ENCODE assay signal across 11 mouse cellular contexts in the genomic region with DNA sequence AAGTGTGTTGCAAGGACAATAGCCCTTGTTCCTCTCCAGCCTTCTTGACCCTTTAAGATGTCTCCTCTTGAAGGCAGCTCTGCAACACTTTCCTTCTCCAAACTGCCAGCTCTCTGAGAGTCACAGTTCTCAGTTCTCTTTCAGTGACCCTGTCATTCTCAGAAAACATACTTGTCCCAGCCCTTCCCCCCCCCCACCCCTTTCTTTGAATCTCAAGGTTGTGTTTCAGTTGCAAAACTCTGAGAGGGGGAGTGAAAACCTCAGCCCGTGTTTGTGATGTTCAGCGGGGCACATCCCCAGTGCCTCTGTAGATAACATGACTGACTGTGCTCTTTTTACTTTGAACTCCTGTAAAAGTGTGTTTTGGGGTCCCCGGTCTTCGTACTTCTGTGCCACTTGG. TPM values are rescaled to one million over a fixed set of nuclear protein-coding genes. Genes with fewer than 3 reads are reported as not detected.
DNase-seq lines count a peak whose midpoint lies in the region; ATAC-seq lines count a peak whose summit lies in the region.
"Had no signal": no experiment of that assay in that cellular context is flagged by ENCODE, and none has a peak within 500 bp of the region (broad histone marks: within the 10 kb centered on the region; RNA-seq: fewer than 3 reads in every experiment).

No protein-coding gene starts in this region.

- no peaks in the 10 kb centered on the region for H3K4me1 ChIP-seq in intestine, embryonic 16.5 days (ENCODE audit: control insufficient read depth, insufficient read depth, low read length)
- peaks cover 6% of the 10 kb centered on the region; the same call in 1 of the 2 replicates for H3K4me1 ChIP-seq in intestine, embryonic 15.5 days (replicated peaks)
- peaks cover 13% of the 10 kb centered on the region for H3K4me1 ChIP-seq in embryonic facial prominence, embryonic 10.5 days

- no peak for ATAC-seq in intestine, embryonic 16.5 days
- ATAC-seq in intestine, embryonic 15.5 days: no peak
- ATAC-seq in CD4-positive, CD25-positive, alpha-beta regulatory T cell, adult 4 months: peak; percentile 59
- peak; percentile 50 for ATAC-seq in megakaryocyte progenitor cell, adult 5-6 weeks (replicated peaks; ENCODE audit: poor library complexity)
- ATAC-seq: Patski had no signal

- no peaks in the 10 kb centered on the region for H3K9me3 ChIP-seq in intestine, embryonic 16.5 days (ENCODE audit: control insufficient read depth, low read length)
- no peaks in the 10 kb centered on the region for H3K9me3 ChIP-seq in intestine, embryonic 15.5 days
- H3K9me3 ChIP-seq in embryonic facial prominence, embryonic 10.5 days: no peaks in the 10 kb centered on the region

- intact Hi-C loops in left cerebral cortex, postnatal 10 days (cut with DNase I): no loop called here

- no peaks in the 10 kb centered on the region for H3K36me3 ChIP-seq in intestine, embryonic 16.5 days (ENCODE audit: control insufficient read depth, insufficient read depth, low read length)
- H3K36me3 ChIP-seq in intestine, embryonic 15.5 days: no peaks in the 10 kb centered on the region
- H3K36me3 ChIP-seq in embryonic facial prominence, embryonic 10.5 days (replicated peaks): no peaks in the 10 kb centered on the region

- 63% methylated on average over 4 of the region's 4 CpGs for WGBS in intestine, embryonic 16.5 days
- WGBS in intestine, embryonic 15.5 days: 64% methylated on average over 4 of the region's 4 CpGs
- WGBS in embryonic facial prominence, embryonic 10.5 days: 66% methylated on average over 4 of the region's 4 CpGs

- no peak overlapping the region for H3K27ac ChIP-seq in intestine, embryonic 16.5 days (ENCODE audit: low read length)
- no peak overlapping the region for H3K27ac ChIP-seq in intestine, embryonic 15.5 days
- no peak overlapping the region for H3K27ac ChIP-seq in embryonic facial prominence, embryonic 10.5 days (replicated peaks)
- H3K27ac ChIP-seq: layer of hippocampus, adult 2 months had no signal

- DNase-seq in embryonic facial prominence, embryonic 10.5 days (ENCODE audit: low spot score): no peak
- no peak for DNase-seq in urinary bladder, adult 18-20 months (ENCODE audit: low spot score in 2 of 2)
- DNase-seq in gastrocnemius, postnatal 25 days: no peak
- DNase-seq in left cerebral cortex, postnatal 10 days (ENCODE audit: extremely low spot score in 1 of 2, low spot score in 2 of 2): no peak

- 0 out of 2 replicates have a peak overlapping the region, but pooled peaks have one; percentile 39 for H3K4me3 ChIP-seq in intestine, embryonic 16.5 days (ENCODE audit: low read length)
- no peak overlapping the region for H3K4me3 ChIP-seq in intestine, embryonic 15.5 days (replicated peaks)
- peak overlapping the region; percentile 51; the same call in 1 of the 2 replicates for H3K4me3 ChIP-seq in embryonic facial prominence, embryonic 10.5 days
- H3K4me3 ChIP-seq: erythroblast, embryonic 14.5 days had no signal

- peaks cover 24% of the 10 kb centered on the region for H3K27me3 ChIP-seq in intestine, embryonic 16.5 days (replicated peaks; ENCODE audit: control insufficient read depth, insufficient read depth, low read length)
- peaks cover 20% of the 10 kb centered on the region for H3K27me3 ChIP-seq in intestine, embryonic 15.5 days (replicated peaks)
- peaks cover 74% of the 10 kb centered on the region for H3K27me3 ChIP-seq in embryonic facial prominence, embryonic 10.5 days (replicated peaks; ENCODE audit: low read depth, poor library complexity, severe bottlenecking)

- H3K4me2 ChIP-seq in intestine, embryonic 16.5 days (ENCODE audit: low read depth, low read length): no peak overlapping the region
- H3K4me2 ChIP-seq in intestine, embryonic 15.5 days (replicated peaks): no peak overlapping the region

- H3K9ac ChIP-seq in intestine, embryonic 16.5 days (ENCODE audit: low read depth, low read length): no peak overlapping the region
- no peak overlapping the region for H3K9ac ChIP-seq in intestine, embryonic 15.5 days

RNA-seq across cellular contexts. Expression of a gene that starts 0.9 kb away (rescaled TPM):
- 1.1 and 1.2 TPM in 2 replicates for polyA plus RNA-seq in intestine, embryonic 16.5 days (2015; fragmentation: Nextera tagmentation; extraction: Ambion mirVana)
- polyA plus RNA-seq in intestine, embryonic 15.5 days (2015; fragmentation: Nextera tagmentation; extraction: Ambion mirVana): 1.4 TPM in 2 replicates
- 10 to 100 TPM; 38.8 to 66.0 TPM for polyA plus RNA-seq in CD4-positive, CD25-positive, alpha-beta regulatory T cell, adult 4 months (2017; shearing (Covaris generic))
- 0.55 and 0.59 TPM in 2 replicates for polyA plus RNA-seq in embryonic facial prominence, embryonic 10.5 days (2016; fragmentation: Nextera tagmentation; extraction: Ambion mirVana)
- total RNA-seq in megakaryocyte progenitor cell, adult 5-6 weeks (2015): 2.9 and 3.9 TPM in 2 replicates
- 8.1 and 9.2 TPM in 2 replicates for total RNA-seq in megakaryocyte progenitor cell, adult 5-6 weeks (2017)
- under 1 TPM; 0.56 to 0.74 TPM for total RNA-seq in gastrocnemius, postnatal 25 days (2021)
- total RNA-seq in left cerebral cortex, postnatal 10 days (2021): 1 to 10 TPM; 2.2 to 2.4 TPM
- polyA plus RNA-seq: Patski had no signal

RNA-seq across cellular contexts. Expression of a gene that starts 50.8 kb away (rescaled TPM):
- polyA plus RNA-seq in intestine, embryonic 16.5 days (2015; fragmentation: Nextera tagmentation; extraction: Ambion mirVana): 0.21 and 0.51 TPM in 2 replicates
- 0.36 and 0.40 TPM in 2 replicates for polyA plus RNA-seq in intestine, embryonic 15.5 days (2015; fragmentation: Nextera tagmentation; extraction: Ambion mirVana)
- 1 to 10 TPM; 5.2 to 7.1 TPM for polyA plus RNA-seq in CD4-positive, CD25-positive, alpha-beta regulatory T cell, adult 4 months (2017; shearing (Covaris generic))
- polyA plus RNA-seq in embryonic facial prominence, embryonic 10.5 days (2016; fragmentation: Nextera tagmentation; extraction: Ambion mirVana): 0.99 and 1.0 TPM in 2 replicates
- not detected in 2 replicates for total RNA-seq in megakaryocyte progenitor cell, adult 5-6 weeks (2015)
- total RNA-seq in megakaryocyte progenitor cell, adult 5-6 weeks (2017): not detected in 2 replicates
- under 1 TPM; 0.26 to 0.56 TPM for total RNA-seq in gastrocnemius, postnatal 25 days (2021)
- not detected for total RNA-seq in left cerebral cortex, postnatal 10 days (2021)
- total RNA-seq: layer of hippocampus, adult 2 months had no signal
- polyA plus RNA-seq: erythroblast, embryonic 14.5 days; Patski had no signal

Comparison
In these comparisons a context has a peak if more than half of its experiments do, and no peak if none do; other contexts are left out.
1. ATAC-seq: peak in CD4-positive, CD25-positive, alpha-beta regulatory T cell, adult 4 months (single experiment) and megakaryocyte progenitor cell, adult 5-6 weeks (single experiment); none in intestine, embryonic 16.5 days (single experiment) and intestine, embryonic 15.5 days (single experiment).
2. RNA of a gene that starts 0.9 kb away (polyA plus RNA-seq): 38.8 to 66.0 TPM in CD4-positive, CD25-positive, alpha-beta regulatory T cell, adult 4 months; 1.4 TPM in intestine, embryonic 15.5 days, 1.1 to 1.2 TPM in intestine, embryonic 16.5 days and 0.55 to 0.59 TPM in embryonic facial prominence, embryonic 10.5 days; every median in the first group is over 10 times any median in the second.